Mouse (Mus musculus): ENCODE data around the gene Syt17.

DNA sequence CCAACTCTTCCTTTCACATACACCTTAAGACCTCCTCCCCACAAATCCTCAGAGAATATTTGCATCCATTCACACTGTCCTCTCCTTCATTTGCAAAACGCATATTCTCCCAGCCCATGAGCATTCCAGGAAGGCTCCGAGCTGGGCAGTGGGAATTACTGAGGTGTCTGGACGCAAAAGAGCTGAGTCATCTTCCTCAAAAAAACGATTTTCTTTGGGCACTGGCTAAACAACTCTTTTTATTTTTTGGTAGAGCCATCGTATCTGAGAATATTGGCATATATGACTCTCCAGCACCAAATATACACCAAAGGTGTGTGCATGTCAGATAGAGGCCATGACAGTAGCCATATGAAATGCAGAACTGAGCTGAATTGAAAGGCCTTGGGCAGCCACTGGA, 38.9 kb upstream of the Syt17 start:
- TF ChIP-seq POLR2A (IDR thresholded peaks at IDR 0.05; ENCODE audit: insufficient read depth, low read depth, low read length) (no peak), CTCF (IDR thresholded peaks at IDR 0.05) (no peak)
